Mouse (Mus musculus): ENCODE measurements at regions not wholly inside any gene's neighbourhood (a gene's known extent, or its start where the extent isn't known, plus 50 kb on each side); places are given as distances from the start of the nearest gene placed in this dataset.
"Not testable (repeated sequence)": the region's sequence is repeated elsewhere in the genome, so short reads cannot be mapped to it uniquely, and the experiment has no call there.

- DNase-seq (ENCODE audit: low spot score): peak; percentile 97
- peak; percentile 93 for ATAC-seq (ENCODE audit: low FRiP score, low read depth)
- H3K27ac ChIP-seq (replicated peaks; ENCODE audit: low read depth, low read length): peak overlapping the region; percentile 94
- no peak for TF ChIP-seq POLR2A (IDR thresholded peaks at IDR 0.05; ENCODE audit: borderline replicate concordance, extremely low read depth, insufficient read depth, insufficient read length)
- H3K4me2 ChIP-seq (replicated peaks; ENCODE audit: low read depth, low read length, severe bottlenecking): peak overlapping the region; percentile 69
- H3K36me3 ChIP-seq (ENCODE audit: control insufficient read depth, insufficient read depth, low read length): no peaks in the 10 kb centered on the region
- peaks cover 18% of the 10 kb centered on the region for H3K4me1 ChIP-seq (ENCODE audit: control insufficient read depth, insufficient read depth, low read length)
- peak overlapping the region; percentile 63 for H3K9ac ChIP-seq (ENCODE audit: low read depth, low read length, severe bottlenecking)
- 2% methylated on average over 30 of the region's 30 CpGs for WGBS
- peak overlapping the region; percentile 31 for H3K4me3 ChIP-seq (replicated peaks; ENCODE audit: low read length)
- no peaks in the 10 kb centered on the region for H3K27me3 ChIP-seq (ENCODE audit: control insufficient read depth, insufficient read depth, low read length)
- H3K9me3 ChIP-seq (ENCODE audit: control insufficient read depth, low read length): no peaks in the 10 kb centered on the region
These were observed 65.2 kb upstream of the Chd2 start for GRCm38 (mm10) chr7:73606677-73607449.

DNA sequence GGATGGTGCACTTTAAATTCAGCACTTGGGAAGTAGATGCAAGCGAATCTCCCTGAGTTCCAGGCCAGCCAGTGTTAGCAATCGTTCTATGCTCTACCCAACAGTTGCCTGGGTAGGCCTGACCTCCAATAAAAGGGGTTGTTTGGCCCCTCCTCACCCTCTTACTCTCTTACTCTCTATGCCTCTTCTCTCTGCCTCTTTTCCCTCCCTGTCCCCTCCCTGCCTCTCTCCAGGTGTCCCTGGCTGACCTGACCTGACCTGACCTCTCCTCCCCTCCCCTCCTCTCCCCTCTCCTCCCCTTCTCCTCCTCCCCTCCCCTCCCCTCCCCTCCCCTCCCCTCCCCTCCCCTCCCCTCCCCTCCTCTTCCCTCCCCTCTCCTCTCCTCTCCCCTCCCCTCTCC is 63.0 kb upstream of the Chd2 start:
- DNase-seq (ENCODE audit: low spot score) (no peak), ATAC-seq (ENCODE audit: low FRiP score, low read depth) (no peak)
- Histone ChIP-seq H3K9ac (ENCODE audit: low read depth, low read length, severe bottlenecking) (no peak overlapping the region), H3K27ac (replicated peaks; ENCODE audit: low read depth, low read length) (no peak overlapping the region), H3K27me3 (ENCODE audit: control insufficient read depth, insufficient read depth, low read length) (no peaks in the 10 kb centered on the region), H3K36me3 (ENCODE audit: control insufficient read depth, insufficient read depth, low read length) (no peaks in the 10 kb centered on the region), H3K4me1 (ENCODE audit: control insufficient read depth, insufficient read depth, low read length) (peaks cover 16% of the 10 kb centered on the region), H3K9me3 (ENCODE audit: control insufficient read depth, low read length) (no peaks in the 10 kb centered on the region), H3K4me2 (replicated peaks; ENCODE audit: low read depth, low read length, severe bottlenecking) (no peak overlapping the region), H3K4me3 (replicated peaks; ENCODE audit: low read length) (no peak overlapping the region)
- TF ChIP-seq POLR2A (IDR thresholded peaks at IDR 0.05; ENCODE audit: borderline replicate concordance, extremely low read depth, insufficient read depth, insufficient read length): no peak
- WGBS: 48% methylated on average over 2 of the region's 2 CpGs

GRCm38 (mm10) chr7:73602815-73603551 is 61.4 kb upstream of the Chd2 start:
- Histone ChIP-seq H3K9me3 (ENCODE audit: control insufficient read depth, low read length) (no peaks in the 10 kb centered on the region), H3K4me3 (replicated peaks; ENCODE audit: low read length) (no peak overlapping the region), H3K27ac (replicated peaks; ENCODE audit: low read depth, low read length) (no peak overlapping the region), H3K27me3 (ENCODE audit: control insufficient read depth, insufficient read depth, low read length) (no peaks in the 10 kb centered on the region), H3K4me2 (replicated peaks; ENCODE audit: low read depth, low read length, severe bottlenecking) (no peak overlapping the region), H3K4me1 (ENCODE audit: control insufficient read depth, insufficient read depth, low read length) (peaks cover 14% of the 10 kb centered on the region), H3K36me3 (ENCODE audit: control insufficient read depth, insufficient read depth, low read length) (no peaks in the 10 kb centered on the region), H3K9ac (ENCODE audit: low read depth, low read length, severe bottlenecking) (no peak overlapping the region)
- DNase-seq (ENCODE audit: low spot score) (no peak), ATAC-seq (ENCODE audit: low FRiP score, low read depth) (no peak)
- WGBS: 39% methylated on average over 4 of the region's 4 CpGs
- no peak for TF ChIP-seq POLR2A (IDR thresholded peaks at IDR 0.05; ENCODE audit: borderline replicate concordance, extremely low read depth, insufficient read depth, insufficient read length)

DNA sequence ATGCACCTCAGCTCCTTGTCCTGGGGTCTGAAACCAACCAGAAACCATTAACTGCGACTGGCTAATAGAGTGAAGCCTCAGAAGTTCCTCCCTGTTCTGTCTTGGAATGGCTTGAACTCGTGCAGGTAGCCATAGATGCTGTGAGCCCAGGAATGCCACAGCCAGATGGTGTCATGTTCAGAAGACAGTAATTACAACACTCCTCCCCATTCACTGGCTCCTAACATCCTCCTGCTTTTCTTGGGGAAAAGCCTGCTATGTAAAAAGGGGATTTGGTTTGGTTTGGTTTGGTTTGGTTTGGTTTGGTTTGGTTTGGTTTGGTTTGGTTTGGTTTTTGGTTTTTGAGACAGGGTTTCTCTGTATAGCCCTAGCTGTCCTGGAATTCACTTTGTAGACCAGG is 59.7 kb upstream of the Chd2 start:
- no peaks in the 10 kb centered on the region for H3K9me3 ChIP-seq (ENCODE audit: control insufficient read depth, low read length)
- no peak overlapping the region for H3K4me2 ChIP-seq (replicated peaks; ENCODE audit: low read depth, low read length, severe bottlenecking)
- TF ChIP-seq POLR2A (IDR thresholded peaks at IDR 0.05; ENCODE audit: borderline replicate concordance, extremely low read depth, insufficient read depth, insufficient read length): no peak
- no peaks in the 10 kb centered on the region for H3K27me3 ChIP-seq (ENCODE audit: control insufficient read depth, insufficient read depth, low read length)
- DNase-seq (ENCODE audit: low spot score) (no peak), ATAC-seq (ENCODE audit: low FRiP score, low read depth) (no peak)
- 52% methylated on average over 2 of the region's 2 CpGs for WGBS
- peaks cover 21% of the 10 kb centered on the region for H3K4me1 ChIP-seq (ENCODE audit: control insufficient read depth, insufficient read depth, low read length)
- H3K27ac ChIP-seq (replicated peaks; ENCODE audit: low read depth, low read length): no peak overlapping the region
- H3K4me3 ChIP-seq (replicated peaks; ENCODE audit: low read length): no peak overlapping the region
- no peak overlapping the region for H3K9ac ChIP-seq (ENCODE audit: low read depth, low read length, severe bottlenecking)
- H3K36me3 ChIP-seq (ENCODE audit: control insufficient read depth, insufficient read depth, low read length): no peaks in the 10 kb centered on the region

- no peak overlapping the region for H3K4me2 ChIP-seq (replicated peaks; ENCODE audit: low read depth, low read length, severe bottlenecking)
- ATAC-seq (ENCODE audit: low FRiP score, low read depth) (no peak), DNase-seq (ENCODE audit: low spot score) (no peak)
- H3K9ac ChIP-seq (ENCODE audit: low read depth, low read length, severe bottlenecking): no peak overlapping the region
- no peak overlapping the region for H3K27ac ChIP-seq (replicated peaks; ENCODE audit: low read depth, low read length)
- no peak for TF ChIP-seq POLR2A (IDR thresholded peaks at IDR 0.05; ENCODE audit: borderline replicate concordance, extremely low read depth, insufficient read depth, insufficient read length)
- no peaks in the 10 kb centered on the region for H3K36me3 ChIP-seq (ENCODE audit: control insufficient read depth, insufficient read depth, low read length)
- WGBS: 90% methylated on average over 1 of the region's 1 CpGs
- H3K27me3 ChIP-seq (ENCODE audit: control insufficient read depth, insufficient read depth, low read length): no peaks in the 10 kb centered on the region
- no peaks in the 10 kb centered on the region for H3K9me3 ChIP-seq (ENCODE audit: control insufficient read depth, low read length)
- H3K4me3 ChIP-seq (replicated peaks; ENCODE audit: low read length): no peak overlapping the region
- peaks cover 26% of the 10 kb centered on the region for H3K4me1 ChIP-seq (ENCODE audit: control insufficient read depth, insufficient read depth, low read length)
These were observed 59.1 kb upstream of the Chd2 start for GRCm38 (mm10) chr7:73600776-73601175.

DNA sequence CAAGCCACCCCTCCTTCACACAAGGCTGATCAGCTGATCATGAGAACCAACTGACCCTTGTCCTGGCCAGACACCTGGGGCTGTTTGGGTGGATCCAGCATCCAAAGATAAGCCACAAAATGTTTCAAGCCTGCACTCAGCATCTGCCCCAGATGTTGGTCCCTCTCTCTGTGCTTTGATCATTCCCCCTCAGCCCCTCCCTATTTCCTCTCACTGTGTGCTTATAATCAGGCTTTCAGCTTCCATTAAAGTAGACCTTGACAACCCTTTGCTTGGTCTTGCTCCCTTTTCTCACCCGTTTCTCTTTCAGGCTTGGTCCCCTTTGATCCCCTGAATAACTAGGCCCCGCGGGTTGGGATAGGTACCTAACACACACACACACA is 58.4 kb upstream of the Chd2 start:
- WGBS: 70% methylated on average over 3 of the region's 3 CpGs
- not testable (repeated sequence) for H3K4me3 ChIP-seq (replicated peaks; ENCODE audit: low read length); H3K27me3 ChIP-seq (ENCODE audit: control insufficient read depth, insufficient read depth, low read length)

More for the DNA sequence above, 58.4 kb upstream of the Chd2 start:
- not testable (repeated sequence) for H3K9ac ChIP-seq (ENCODE audit: low read depth, low read length, severe bottlenecking); DNase-seq (ENCODE audit: low spot score); ATAC-seq (ENCODE audit: low FRiP score, low read depth); H3K27ac ChIP-seq (replicated peaks; ENCODE audit: low read depth, low read length); H3K4me2 ChIP-seq (replicated peaks; ENCODE audit: low read depth, low read length, severe bottlenecking); H3K9me3 ChIP-seq (ENCODE audit: control insufficient read depth, low read length); H3K36me3 ChIP-seq (ENCODE audit: control insufficient read depth, insufficient read depth, low read length)
- peaks cover 27% of the 10 kb centered on the region for H3K4me1 ChIP-seq (ENCODE audit: control insufficient read depth, insufficient read depth, low read length)
